Mouse (Mus musculus): ENCODE measurements around the gene Gprc5b.

GRCm38 (mm10) chr7:118971499-118971898 lies 23.5 kb downstream of the Gprc5b start:
- TF ChIP-seq CTCF (IDR thresholded peaks at IDR 0.05; ENCODE audit: low read depth, low read length) (no peak), POLR2A (IDR thresholded peaks at IDR 0.05; ENCODE audit: extremely low read depth, insufficient read depth, low read length) (no peak)

Data from liver, adult 2 months (tissue).